Mouse (Mus musculus): ENCODE measurements around the gene Soat1. TPM values are rescaled to one million over a fixed set of nuclear protein-coding genes. Genes with fewer than 3 reads are reported as not detected.

The Soat1 gene
- polyA plus RNA-seq, 1 experiment from 2014 or later = 19.7 TPM

- no peak for ATAC-seq (ENCODE audit: insufficient read depth, low FRiP score, low TSS enrichment)
- H3K9me3 ChIP-seq (ENCODE audit: control insufficient read depth, low read length) = no peaks in the 10 kb centered on the region
- no peak overlapping the region for H3K27ac ChIP-seq (ENCODE audit: low read depth, low read length)
- H3K27me3 ChIP-seq (ENCODE audit: control insufficient read depth, insufficient read depth, low read length) = no peaks in the 10 kb centered on the region
- H3K9ac ChIP-seq (ENCODE audit: low read length) = no peak overlapping the region
- no peaks in the 10 kb centered on the region; the same call in 1 of the 2 replicates for H3K36me3 ChIP-seq (ENCODE audit: control insufficient read depth, insufficient read depth, low read length)
- no peak overlapping the region for H3K4me3 ChIP-seq (ENCODE audit: low read depth, low read length)
- no peak for DNase-seq (ENCODE audit: low spot score)
- 77% methylated on average over 7 of the region's 7 CpGs for WGBS
- H3K4me2 ChIP-seq (ENCODE audit: low read depth) = no peak overlapping the region
- H3K4me1 ChIP-seq (ENCODE audit: control insufficient read depth, insufficient read depth, low read length) = no peaks in the 10 kb centered on the region
These were observed 25.0 kb downstream of the Soat1 start for GRCm38 (mm10) chr1:156449089-156449488.

GRCm38 (mm10) chr1:156445049-156445448 lies 29.1 kb downstream of the Soat1 start:
- no peak overlapping the region for H3K27ac ChIP-seq (ENCODE audit: low read depth, low read length)
- DNase-seq (ENCODE audit: low spot score) (no peak), ATAC-seq (ENCODE audit: insufficient read depth, low FRiP score, low TSS enrichment) (no peak)
- H3K4me1 ChIP-seq (ENCODE audit: control insufficient read depth, insufficient read depth, low read length) = no peaks in the 10 kb centered on the region
- H3K4me3 ChIP-seq (ENCODE audit: low read depth, low read length) = no peak overlapping the region
- no peaks in the 10 kb centered on the region for H3K27me3 ChIP-seq (ENCODE audit: control insufficient read depth, insufficient read depth, low read length)
- H3K4me2 ChIP-seq (ENCODE audit: low read depth) = no peak overlapping the region
- 92% methylated on average over 1 of the region's 1 CpGs for WGBS
- no peaks in the 10 kb centered on the region; the same call in 1 of the 2 replicates for H3K36me3 ChIP-seq (ENCODE audit: control insufficient read depth, insufficient read depth, low read length)
- H3K9me3 ChIP-seq (ENCODE audit: control insufficient read depth, low read length) = no peaks in the 10 kb centered on the region
- H3K9ac ChIP-seq (ENCODE audit: low read length) = no peak overlapping the region

GRCm38 (mm10) chr1:156442776-156443175 lies 31.4 kb downstream of the Soat1 start:
- no peak for DNase-seq (ENCODE audit: low spot score)
- 86% methylated on average over 6 of the region's 6 CpGs for WGBS
- Histone ChIP-seq H3K4me2 (ENCODE audit: low read depth) (no peak overlapping the region), H3K4me1 (ENCODE audit: control insufficient read depth, insufficient read depth, low read length) (no peaks in the 10 kb centered on the region), H3K27me3 (ENCODE audit: control insufficient read depth, insufficient read depth, low read length) (no peaks in the 10 kb centered on the region), H3K27ac (ENCODE audit: low read depth, low read length) (no peak overlapping the region), H3K4me3 (ENCODE audit: low read depth, low read length) (no peak overlapping the region), H3K36me3 (ENCODE audit: control insufficient read depth, insufficient read depth, low read length) (peaks cover 3% of the 10 kb centered on the region), H3K9me3 (ENCODE audit: control insufficient read depth, low read length) (no peaks in the 10 kb centered on the region), H3K9ac (ENCODE audit: low read length) (no peak overlapping the region)
- ATAC-seq (ENCODE audit: insufficient read depth, low FRiP score, low TSS enrichment) = no peak

- 94% methylated on average over 12 of the region's 12 CpGs for WGBS
These were observed 31.9 kb downstream of the Soat1 start for GRCm38 (mm10) chr1:156442266-156442665.

GRCm38 (mm10) chr1:156437726-156438125 lies 36.4 kb downstream of the Soat1 start:
- Histone ChIP-seq H3K27me3 (ENCODE audit: control insufficient read depth, insufficient read depth, low read length) (no peaks in the 10 kb centered on the region), H3K4me3 (ENCODE audit: low read depth, low read length) (no peak overlapping the region), H3K9me3 (ENCODE audit: control insufficient read depth, low read length) (no peaks in the 10 kb centered on the region), H3K36me3 (ENCODE audit: control insufficient read depth, insufficient read depth, low read length) (peaks cover 9% of the 10 kb centered on the region), H3K27ac (ENCODE audit: low read depth, low read length) (no peak overlapping the region), H3K9ac (ENCODE audit: low read length) (no peak overlapping the region), H3K4me1 (ENCODE audit: control insufficient read depth, insufficient read depth, low read length) (no peaks in the 10 kb centered on the region), H3K4me2 (ENCODE audit: low read depth) (no peak overlapping the region)
- ATAC-seq (ENCODE audit: insufficient read depth, low FRiP score, low TSS enrichment) (no peak), DNase-seq (ENCODE audit: low spot score) (no peak)
- WGBS = 89% methylated on average over 5 of the region's 5 CpGs

More at GRCm38 (mm10) chr1:156442266-156442665, 31.9 kb downstream of the Soat1 start:
- no peak overlapping the region for H3K27ac ChIP-seq (ENCODE audit: low read depth, low read length)
- H3K27me3 ChIP-seq (ENCODE audit: control insufficient read depth, insufficient read depth, low read length) = no peaks in the 10 kb centered on the region
- no peaks in the 10 kb centered on the region for H3K4me1 ChIP-seq (ENCODE audit: control insufficient read depth, insufficient read depth, low read length)
- H3K9ac ChIP-seq (ENCODE audit: low read length) = no peak overlapping the region
- no peak overlapping the region for H3K4me3 ChIP-seq (ENCODE audit: low read depth, low read length)
- peaks cover 3% of the 10 kb centered on the region for H3K36me3 ChIP-seq (ENCODE audit: control insufficient read depth, insufficient read depth, low read length)
- ATAC-seq (ENCODE audit: insufficient read depth, low FRiP score, low TSS enrichment) (no peak), DNase-seq (ENCODE audit: low spot score) (no peak)
- no peak overlapping the region for H3K4me2 ChIP-seq (ENCODE audit: low read depth)
- no peaks in the 10 kb centered on the region for H3K9me3 ChIP-seq (ENCODE audit: control insufficient read depth, low read length)

- H3K9ac ChIP-seq (ENCODE audit: low read length) = no peak overlapping the region
- 94% methylated on average over 8 of the region's 8 CpGs for WGBS
- DNase-seq (ENCODE audit: low spot score) (no peak), ATAC-seq (ENCODE audit: insufficient read depth, low FRiP score, low TSS enrichment) (no peak)
- H3K4me3 ChIP-seq (ENCODE audit: low read depth, low read length) = no peak overlapping the region
- H3K36me3 ChIP-seq (ENCODE audit: control insufficient read depth, insufficient read depth, low read length) = peaks cover 9% of the 10 kb centered on the region
- H3K4me1 ChIP-seq (ENCODE audit: control insufficient read depth, insufficient read depth, low read length) = no peaks in the 10 kb centered on the region
- H3K27ac ChIP-seq (ENCODE audit: low read depth, low read length) = no peak overlapping the region
- H3K27me3 ChIP-seq (ENCODE audit: control insufficient read depth, insufficient read depth, low read length) = no peaks in the 10 kb centered on the region
- H3K4me2 ChIP-seq (ENCODE audit: low read depth) = no peak overlapping the region
- no peaks in the 10 kb centered on the region for H3K9me3 ChIP-seq (ENCODE audit: control insufficient read depth, low read length)
These were observed 37.0 kb downstream of the Soat1 start for GRCm38 (mm10) chr1:156437016-156437708.

GRCm38 (mm10) chr1:156433497-156433896 lies 40.6 kb downstream of the Soat1 start:
- Histone ChIP-seq H3K36me3 (ENCODE audit: control insufficient read depth, insufficient read depth, low read length) (peaks cover 7% of the 10 kb centered on the region; the same call in 1 of the 2 replicates), H3K9ac (ENCODE audit: low read length) (no peak overlapping the region), H3K4me2 (ENCODE audit: low read depth) (no peak overlapping the region), H3K27ac (ENCODE audit: low read depth, low read length) (no peak overlapping the region), H3K4me1 (ENCODE audit: control insufficient read depth, insufficient read depth, low read length) (no peaks in the 10 kb centered on the region), H3K27me3 (ENCODE audit: control insufficient read depth, insufficient read depth, low read length) (no peaks in the 10 kb centered on the region), H3K9me3 (ENCODE audit: control insufficient read depth, low read length) (no peaks in the 10 kb centered on the region), H3K4me3 (ENCODE audit: low read depth, low read length) (no peak overlapping the region)
- DNase-seq (ENCODE audit: low spot score) (no peak), ATAC-seq (ENCODE audit: insufficient read depth, low FRiP score, low TSS enrichment) (no peak)
- WGBS = 90% methylated on average over 3 of the region's 3 CpGs

- ATAC-seq (ENCODE audit: insufficient read depth, low FRiP score, low TSS enrichment) (no peak), DNase-seq (ENCODE audit: low spot score) (no peak)
- Histone ChIP-seq H3K9ac (ENCODE audit: low read length) (no peak overlapping the region), H3K27ac (ENCODE audit: low read depth, low read length) (no peak overlapping the region), H3K9me3 (ENCODE audit: control insufficient read depth, low read length) (no peaks in the 10 kb centered on the region), H3K4me1 (ENCODE audit: control insufficient read depth, insufficient read depth, low read length) (no peaks in the 10 kb centered on the region), H3K4me3 (ENCODE audit: low read depth, low read length) (no peak overlapping the region), H3K36me3 (ENCODE audit: control insufficient read depth, insufficient read depth, low read length) (peaks cover 7% of the 10 kb centered on the region; the same call in 1 of the 2 replicates), H3K27me3 (ENCODE audit: control insufficient read depth, insufficient read depth, low read length) (no peaks in the 10 kb centered on the region), H3K4me2 (ENCODE audit: low read depth) (no peak overlapping the region)
- WGBS = 67% methylated on average over 10 of the region's 10 CpGs
These were observed 41.6 kb downstream of the Soat1 start for GRCm38 (mm10) chr1:156432498-156432897.

- Histone ChIP-seq H3K9ac (ENCODE audit: low read length) (no peak overlapping the region), H3K4me1 (ENCODE audit: control insufficient read depth, insufficient read depth, low read length) (no peaks in the 10 kb centered on the region), H3K4me3 (ENCODE audit: low read depth, low read length) (no peak overlapping the region), H3K36me3 (ENCODE audit: control insufficient read depth, insufficient read depth, low read length) (no peaks in the 10 kb centered on the region; the same call in 1 of the 2 replicates), H3K4me2 (ENCODE audit: low read depth) (no peak overlapping the region), H3K27me3 (ENCODE audit: control insufficient read depth, insufficient read depth, low read length) (no peaks in the 10 kb centered on the region), H3K9me3 (ENCODE audit: control insufficient read depth, low read length) (no peaks in the 10 kb centered on the region), H3K27ac (ENCODE audit: low read depth, low read length) (no peak overlapping the region)
- WGBS = 92% methylated on average over 6 of the region's 6 CpGs
- no peak for DNase-seq (ENCODE audit: low spot score)
- ATAC-seq (ENCODE audit: insufficient read depth, low FRiP score, low TSS enrichment) = no peak
These were observed 45.7 kb downstream of the Soat1 start for GRCm38 (mm10) chr1:156428434-156428833.
